Mouse (Mus musculus) heart, adult 8-10 months (tissue): ENCODE measurements around the gene Insr. TPM values are rescaled to one million over a fixed set of nuclear protein-coding genes. Genes with fewer than 3 reads are reported as not detected.

Source experiments
- DNase-seq: peaks from one replicate; pipeline ENCODE4 v3.0.0; 2022; ENCODE audit warnings: low spot score
- total RNA-seq, 4 experiments: library from RNA; stranded (reverse); gene quantifications; 2 replicates each; pipeline ENCODE4 v1.2.4; 2022

The Insr gene
- total RNA-seq, 4 experiments from 2014 or later = 117 to 175 (median 143) TPM

GRCm38 (mm10) chr8:3275189-3275588 is 4.2 kb downstream of the Insr start:
- no peak for DNase-seq

DNA sequence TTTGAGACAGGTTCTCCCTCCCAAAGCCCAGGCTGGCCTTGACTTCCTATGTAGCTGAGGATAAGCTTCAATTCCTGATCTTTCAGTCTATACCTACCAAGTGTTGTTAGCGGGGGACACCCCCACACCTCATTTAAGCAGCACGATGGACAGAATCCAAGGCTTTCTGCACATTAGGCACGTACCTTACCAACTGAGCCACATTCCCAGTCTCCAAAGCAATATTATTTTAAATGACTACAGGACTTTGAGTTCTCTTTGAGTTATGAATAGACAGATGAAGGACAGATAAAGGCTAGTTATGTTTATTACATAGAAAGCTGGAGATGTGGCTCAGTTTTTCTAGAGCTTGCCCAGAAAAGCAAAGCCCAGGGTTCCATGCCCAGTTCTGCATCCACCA is 5.6 kb downstream of the Insr start:
- DNase-seq = no peak

GRCm38 (mm10) chr8:3267449-3267761 is 12.0 kb downstream of the Insr start:
- DNase-seq = no peak

DNA sequence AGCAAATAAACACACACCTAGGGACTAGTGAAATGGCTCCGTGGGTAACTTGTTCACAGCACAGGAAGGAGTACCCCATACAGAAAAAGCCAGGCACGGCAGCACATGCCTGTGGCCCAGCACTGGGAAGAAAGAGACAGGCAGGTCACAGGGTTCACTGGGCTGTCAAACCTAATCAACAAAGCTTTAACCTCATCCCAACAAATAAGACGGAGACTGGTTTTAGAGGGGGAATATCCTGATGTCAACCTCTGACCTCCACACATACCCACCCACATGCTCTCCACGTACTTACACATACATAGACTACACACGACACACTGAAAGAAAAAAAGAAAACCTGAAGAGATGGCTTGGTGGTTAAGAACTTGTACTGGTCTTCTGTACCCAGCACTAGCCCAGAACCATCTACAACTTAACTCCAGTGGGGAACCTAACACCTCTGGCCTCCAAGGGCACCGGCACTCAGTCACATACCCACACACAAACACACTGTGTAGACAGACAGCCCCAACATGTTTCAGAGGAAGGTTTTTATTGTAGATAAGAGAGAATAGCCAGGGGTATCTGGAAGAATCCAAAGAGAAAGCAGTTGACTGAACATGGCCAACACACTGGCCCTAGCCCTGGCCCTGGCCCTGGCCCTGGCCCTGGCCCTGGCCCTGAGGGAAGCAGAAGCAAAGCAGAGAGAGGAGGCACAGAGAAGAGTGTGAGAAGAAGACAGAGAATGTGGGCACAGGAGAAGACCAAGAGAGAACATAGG is 12.6 kb downstream of the Insr start:
- DNase-seq = no peak

DNA sequence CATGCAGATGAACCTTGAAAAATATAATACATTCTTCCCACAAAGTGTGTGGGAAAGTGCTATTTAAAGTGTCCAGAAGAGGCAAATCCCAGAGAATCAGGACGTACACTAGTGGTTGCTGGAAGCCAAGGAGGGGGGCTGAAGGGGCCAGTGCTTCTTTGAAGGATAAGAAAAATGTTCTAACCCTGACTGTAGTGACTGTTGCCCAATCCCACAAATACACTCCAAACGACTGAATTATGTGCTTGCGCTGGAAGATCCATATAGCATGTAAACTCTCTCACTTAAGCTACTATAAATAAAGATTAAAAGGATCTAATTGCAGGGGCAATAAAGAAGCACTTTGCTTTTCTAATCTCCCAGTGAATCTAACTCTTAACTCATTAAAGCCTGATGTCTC is 14.2 kb downstream of the Insr start:
- DNase-seq = no peak

- DNase-seq = no peak
These were observed 16.6 kb downstream of the Insr start for GRCm38 (mm10) chr8:3262779-3263178.

DNA sequence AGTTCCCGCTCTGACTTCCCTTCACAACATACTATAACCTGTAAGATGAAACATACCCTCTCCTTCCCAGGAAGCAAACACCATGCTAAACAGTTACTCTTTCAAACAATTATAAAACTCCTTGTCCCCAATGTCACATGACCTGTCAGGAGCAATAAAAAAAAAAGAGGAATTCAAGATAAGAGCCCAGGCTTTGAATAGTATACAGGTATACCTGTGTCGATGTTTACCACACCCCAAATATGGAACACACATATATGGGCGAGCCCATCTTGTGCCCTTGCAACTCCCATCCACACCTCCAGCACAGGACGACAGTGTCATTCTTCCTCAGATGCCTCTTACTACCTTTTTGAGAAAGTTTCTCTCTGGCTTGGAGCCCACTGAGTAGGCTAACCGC is 18.3 kb downstream of the Insr start:
- no peak for DNase-seq

DNA sequence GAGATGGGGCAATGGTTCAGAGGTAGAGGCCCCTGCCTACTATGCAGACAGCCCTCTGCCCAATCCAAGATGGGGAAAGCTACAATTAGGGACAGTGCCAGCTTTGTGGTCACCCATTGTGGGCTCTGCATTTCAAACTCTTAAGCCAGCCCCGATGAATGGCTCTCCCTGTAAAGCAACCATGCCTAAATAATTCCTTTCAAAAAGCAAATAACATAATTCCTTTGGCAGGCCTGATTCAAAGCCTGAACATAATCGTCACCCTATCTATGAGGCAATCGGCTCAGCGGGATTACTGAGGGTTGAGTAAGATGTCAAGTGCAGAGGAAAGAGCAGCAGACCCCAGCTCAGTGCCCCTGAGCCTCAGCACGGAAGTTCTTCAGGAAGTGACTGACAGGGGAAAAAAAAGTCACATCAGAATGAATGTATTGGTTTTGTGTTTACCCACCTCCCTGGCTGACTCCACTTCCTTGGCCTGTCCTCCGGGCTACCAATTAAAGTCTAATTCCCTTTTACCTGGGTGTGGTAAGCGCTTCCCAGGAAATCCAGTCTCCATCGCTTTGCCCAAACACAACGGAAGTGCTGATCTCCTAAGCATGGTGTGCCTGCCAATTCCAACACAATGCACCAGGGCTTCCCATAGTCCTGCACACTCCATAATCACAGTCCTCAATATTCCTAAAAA is 19.1 kb downstream of the Insr start:
- no peak for DNase-seq

GRCm38 (mm10) chr8:3256147-3256940 is 23.1 kb downstream of the Insr start:
- DNase-seq = no peak

GRCm38 (mm10) chr8:3255321-3255720 is 24.1 kb downstream of the Insr start:
- no peak for DNase-seq

DNA sequence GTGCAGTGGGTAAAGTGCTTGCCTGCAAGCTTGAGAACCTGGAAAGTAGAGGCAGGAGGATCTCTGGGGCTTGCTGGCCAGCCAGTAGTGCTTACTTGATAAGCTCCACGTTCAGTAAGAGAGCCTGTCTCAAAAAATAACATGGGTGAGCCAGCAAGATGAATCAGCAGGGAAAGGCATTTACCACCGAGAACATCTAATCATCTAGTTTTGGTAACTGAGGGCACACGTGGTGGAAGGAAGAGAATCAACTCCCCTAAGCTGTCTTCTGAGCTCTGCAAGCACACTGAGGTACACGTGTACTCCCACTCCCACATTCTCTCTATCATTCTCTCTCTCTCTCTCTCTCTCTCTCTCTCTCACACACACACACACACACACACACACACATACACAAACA is 26.2 kb downstream of the Insr start:
- DNase-seq = no peak

DNA sequence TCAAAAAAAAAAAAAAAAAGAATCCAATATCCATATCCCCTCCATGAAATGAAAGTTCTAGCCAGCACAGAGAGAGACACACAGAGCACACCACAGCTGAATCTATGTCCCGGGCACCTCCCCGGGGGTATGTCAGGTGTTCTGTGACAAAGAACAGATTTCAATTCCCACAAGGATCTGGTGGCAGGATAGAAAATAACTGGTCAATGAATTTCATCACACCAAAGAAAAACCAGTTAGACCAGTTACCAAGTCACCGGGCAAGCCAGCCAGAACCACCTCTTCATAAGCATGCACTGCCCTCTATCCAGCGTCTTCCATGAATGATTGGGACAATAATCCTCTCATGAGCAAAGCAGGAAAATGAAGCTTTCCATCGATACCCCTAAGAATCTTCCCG is 26.8 kb downstream of the Insr start:
- no peak for DNase-seq

- peak; percentile 63 for DNase-seq
These were observed 28.3 kb downstream of the Insr start for GRCm38 (mm10) chr8:3251101-3251500.

DNA sequence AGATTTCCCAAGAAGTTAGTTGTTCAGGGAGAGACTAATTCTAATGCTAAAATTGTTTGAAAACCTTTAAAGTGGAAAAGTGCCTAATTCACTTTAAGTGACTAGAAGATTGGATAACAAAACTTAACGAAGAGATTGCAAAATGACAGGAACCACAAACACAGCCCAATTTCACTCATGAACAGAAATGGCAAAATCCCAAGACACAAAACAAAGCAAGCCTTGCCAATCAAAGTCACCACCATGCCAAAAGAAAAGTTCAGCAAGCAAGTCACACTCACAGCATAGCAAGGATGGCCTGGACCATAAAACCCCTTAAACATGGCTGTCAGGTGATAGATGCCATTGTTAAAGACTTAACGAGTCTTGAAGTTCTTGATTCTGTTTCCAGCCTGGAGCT is 29.5 kb downstream of the Insr start:
- DNase-seq = no peak

DNA sequence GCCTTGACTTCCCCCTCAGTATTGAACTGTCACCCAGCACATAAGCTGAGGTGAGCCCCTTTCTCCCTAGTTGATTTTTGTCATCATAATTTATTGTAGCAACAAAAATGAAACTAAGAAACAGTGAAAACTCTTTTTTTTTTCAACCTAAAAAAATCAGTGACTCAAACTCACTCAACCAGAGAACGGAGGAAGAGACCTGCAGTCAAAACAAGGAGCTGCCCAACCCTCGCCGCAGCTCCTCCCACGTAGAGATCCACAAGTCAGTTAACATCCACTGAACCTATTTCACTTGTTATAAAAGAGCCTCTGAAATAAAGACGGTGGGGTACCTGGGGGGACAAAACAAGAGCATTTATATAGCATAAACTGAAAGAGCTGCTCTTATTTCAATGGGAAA is 30.7 kb downstream of the Insr start:
- no peak for DNase-seq

DNA sequence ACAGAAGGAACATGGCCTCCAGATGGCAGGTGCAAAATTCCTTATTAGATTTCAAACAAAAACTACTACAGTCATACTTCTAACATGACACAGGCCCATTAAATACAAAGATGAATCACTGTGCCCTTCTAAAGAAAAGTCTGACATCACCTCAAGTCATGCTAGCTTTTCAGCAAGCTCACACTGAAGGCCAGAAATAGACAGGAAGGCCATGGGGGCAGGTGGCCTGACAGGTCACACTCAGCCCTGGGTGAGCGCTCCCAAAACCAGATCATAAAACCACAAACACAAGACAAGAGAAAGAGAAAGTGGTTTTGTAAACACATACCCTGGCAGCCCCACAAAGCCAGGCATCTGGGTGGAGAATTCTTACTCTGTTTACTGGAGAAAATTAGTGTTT is 32.3 kb downstream of the Insr start:
- DNase-seq = no peak

GRCm38 (mm10) chr8:3243229-3243628 is 36.2 kb downstream of the Insr start:
- DNase-seq = no peak

DNA sequence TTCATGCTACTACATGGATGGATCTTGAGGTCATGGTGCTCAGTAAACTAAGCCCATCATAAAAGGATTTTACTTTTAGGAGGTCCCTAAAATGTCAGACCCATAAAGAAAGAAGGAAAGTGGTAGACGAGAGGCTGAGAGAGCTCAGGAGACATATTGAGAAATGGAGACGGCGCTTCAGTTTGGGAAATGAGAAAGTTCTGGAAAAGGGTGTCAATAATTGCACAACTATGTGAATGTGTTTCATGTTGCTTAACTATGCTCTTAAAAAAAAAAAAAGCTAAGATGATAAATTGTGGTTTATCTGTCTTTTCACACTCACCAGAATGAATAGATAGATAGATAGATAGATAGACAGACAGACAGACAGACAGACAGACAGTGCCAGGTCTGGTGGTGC is 38.7 kb downstream of the Insr start:
- DNase-seq = no peak

DNA sequence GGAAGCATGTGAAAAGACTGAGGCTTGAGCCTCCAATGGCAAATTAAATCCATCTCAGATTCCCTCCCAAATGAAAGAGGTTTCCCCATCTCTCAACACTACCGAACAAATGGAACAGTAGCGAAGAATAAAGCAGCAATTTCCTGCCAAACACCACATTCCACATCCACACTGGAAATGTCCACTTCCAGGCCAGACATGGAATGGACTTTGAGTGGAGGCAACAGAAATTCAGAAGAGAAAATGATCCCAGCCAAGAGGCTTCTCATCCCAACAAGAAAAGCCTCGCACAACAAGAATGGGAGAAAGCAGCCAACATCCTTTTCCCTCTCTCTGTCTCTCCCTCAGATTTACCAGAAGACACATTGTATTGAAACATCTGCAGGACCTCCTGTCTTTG is 39.8 kb downstream of the Insr start:
- DNase-seq = no peak

DNA sequence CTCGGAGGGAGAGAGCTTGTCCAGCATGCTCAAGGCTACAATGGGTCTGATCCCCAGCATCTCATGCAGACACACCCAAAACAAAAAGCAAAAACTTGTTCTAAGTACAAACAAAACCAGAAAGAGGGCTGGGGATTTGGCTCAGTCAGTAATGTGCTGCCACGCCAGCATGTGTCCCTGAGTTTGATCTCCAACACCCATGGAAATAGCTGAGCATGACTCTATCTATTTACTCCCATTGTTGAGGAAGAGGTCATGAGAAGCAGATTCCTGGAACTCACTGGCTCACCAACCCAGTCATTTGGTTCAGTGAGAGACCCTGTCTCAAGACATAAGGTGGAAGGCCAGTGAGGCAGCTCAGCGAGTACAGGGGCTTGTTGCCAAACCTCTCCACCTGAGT is 40.6 kb downstream of the Insr start:
- DNase-seq = no peak

- DNase-seq = peak; percentile 66
These were observed 42.1 kb downstream of the Insr start for GRCm38 (mm10) chr8:3237319-3237718.

DNA sequence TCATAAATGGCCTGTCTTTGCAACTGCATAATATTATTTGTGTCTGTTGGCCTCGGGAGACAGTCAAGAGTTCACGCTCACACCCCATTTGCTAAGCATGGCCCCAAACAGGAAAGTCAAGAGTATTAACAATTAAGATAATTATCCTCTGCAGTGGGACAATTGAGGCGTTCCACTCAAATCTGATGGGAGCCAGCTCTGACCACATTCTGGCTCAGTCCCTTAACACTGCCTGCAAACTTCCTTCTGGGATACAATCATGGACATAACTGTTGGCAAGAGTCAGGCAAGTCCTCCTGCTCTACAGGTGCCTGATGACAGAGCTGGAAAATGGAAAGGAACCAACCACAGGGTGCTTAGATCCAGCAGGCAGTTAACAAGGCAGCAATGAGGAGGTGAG is 43.1 kb downstream of the Insr start:
- DNase-seq = no peak

DNA sequence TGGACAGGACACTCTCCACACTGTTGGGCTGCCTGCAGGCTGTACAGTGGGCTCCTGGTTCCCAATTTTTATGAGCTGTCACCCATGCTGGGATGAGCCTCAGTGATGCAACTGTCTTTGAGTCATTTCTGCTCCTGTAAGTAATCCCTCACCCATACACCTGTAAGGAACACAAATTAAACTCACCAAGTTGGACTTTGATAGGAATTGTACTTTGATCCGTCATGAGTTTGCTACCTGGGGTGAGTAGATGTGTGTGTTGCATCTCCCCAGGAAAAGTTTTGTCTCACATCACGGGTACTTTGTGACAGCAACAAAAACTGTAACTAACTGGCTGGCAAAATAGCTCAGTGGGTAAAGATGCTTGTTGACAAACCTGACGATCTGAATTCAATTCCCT is 44.8 kb downstream of the Insr start:
- no peak for DNase-seq
